Mouse (Mus musculus) naive thymus-derived CD4-positive, alpha-beta T cell, adult 2 months (primary cell): ENCODE results near the gene Tcap.

Source experiments
- DNase-seq: peaks from one replicate; pipeline ENCODE4 v3.0.0-alpha.2; 2011; ENCODE audit warnings: low read depth

The Tcap gene

DNA sequence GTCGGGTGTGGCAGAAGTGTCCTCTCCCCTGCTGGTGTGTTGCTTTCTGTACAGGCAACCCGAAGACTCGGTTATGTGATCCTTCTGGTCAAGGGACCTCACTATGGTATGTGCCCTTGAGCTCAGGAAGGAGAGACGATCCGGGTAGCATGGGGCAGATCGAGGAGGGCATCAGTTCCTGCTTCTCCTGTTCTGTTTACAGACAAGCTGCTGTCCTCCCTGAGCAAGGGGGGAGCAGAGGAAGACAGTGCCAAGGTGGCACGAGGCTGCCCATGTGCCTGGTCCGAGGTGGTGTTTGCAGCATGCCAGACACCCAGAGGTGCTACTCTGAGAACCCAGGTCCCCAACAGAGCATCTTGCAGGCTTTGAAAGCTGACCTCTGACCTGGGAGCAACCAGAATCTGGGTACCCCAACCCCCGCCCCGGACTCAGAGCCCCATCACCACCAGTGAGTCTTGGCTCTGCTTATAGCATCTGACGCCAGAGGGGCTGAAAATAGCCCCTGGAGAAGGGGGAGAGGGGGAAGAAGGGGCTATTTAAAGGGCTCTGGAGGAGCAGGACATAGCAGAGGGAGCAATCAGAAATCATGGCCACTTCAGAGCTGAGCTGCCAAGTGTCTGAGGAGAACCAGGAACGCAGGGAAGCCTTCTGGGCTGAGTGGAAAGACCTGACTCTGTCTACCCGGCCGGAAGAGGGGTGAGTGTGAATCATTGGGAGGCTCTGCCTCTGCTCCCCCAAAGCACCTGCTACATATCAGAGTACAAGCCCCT, at the start of gene Tcap:
Gene Tcap (plus strand): TSS at position 551 of the 770 bp plus-strand sequence.
- no peak for DNase-seq

DNA sequence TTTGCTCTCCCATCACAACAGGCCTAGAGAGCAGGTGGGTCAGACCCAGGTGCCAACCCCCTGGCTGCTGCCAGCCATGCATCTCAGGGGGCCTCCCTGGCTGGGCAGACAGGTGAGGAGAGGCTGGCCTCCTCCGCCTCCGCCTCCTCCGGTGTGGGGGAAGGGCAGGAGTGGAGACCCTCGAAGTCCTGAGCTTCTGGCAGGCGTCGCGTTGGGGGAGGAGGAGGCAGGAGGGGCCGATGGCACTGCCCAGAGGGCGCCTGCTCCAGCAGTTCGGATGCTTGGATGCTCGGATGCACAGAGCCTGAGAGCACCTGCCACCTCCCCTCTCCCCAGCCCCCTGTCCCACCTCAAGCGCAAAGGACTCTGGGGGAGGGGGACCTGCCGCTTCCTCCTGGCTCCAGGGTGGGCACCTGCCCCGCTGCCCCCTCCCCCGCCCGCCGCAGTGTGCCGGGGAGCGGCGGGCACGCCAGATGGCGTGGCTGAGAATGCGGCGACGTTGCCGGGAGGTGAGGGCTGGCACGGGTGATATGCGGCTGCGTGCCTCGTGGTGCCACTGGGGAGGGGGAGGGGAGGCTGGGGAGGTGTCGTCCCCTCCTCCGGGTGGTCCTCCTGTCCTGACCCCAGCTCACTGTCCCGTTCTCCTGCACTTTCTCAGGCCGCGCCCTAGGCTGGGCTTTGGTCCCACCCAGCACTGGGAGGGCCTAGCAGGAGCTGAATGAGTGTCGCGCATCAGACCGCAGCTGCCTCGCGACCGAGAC, 49.5 kb upstream of the Tcap start:
- no peak for DNase-seq

DNA sequence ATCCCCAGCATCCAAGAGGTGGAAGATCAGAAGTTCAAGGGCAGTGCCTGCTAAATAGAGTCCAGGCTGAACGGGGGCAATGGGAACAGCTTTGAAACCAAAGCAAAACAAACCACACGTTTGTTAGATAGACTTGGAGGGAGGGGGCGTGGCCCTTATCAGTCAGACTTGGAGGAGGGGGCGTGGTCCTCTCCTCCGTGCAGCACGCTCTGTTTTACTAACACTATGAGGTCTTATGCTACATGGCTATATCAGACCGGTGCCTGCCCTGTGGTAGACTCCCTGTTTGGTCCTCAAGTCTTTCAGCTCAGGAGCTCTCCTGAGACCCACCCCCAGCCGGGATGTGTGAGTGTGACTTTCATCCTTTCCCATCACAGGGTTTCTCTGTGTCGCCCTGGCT, 48.4 kb upstream of the Tcap start:
- no peak for DNase-seq

DNA sequence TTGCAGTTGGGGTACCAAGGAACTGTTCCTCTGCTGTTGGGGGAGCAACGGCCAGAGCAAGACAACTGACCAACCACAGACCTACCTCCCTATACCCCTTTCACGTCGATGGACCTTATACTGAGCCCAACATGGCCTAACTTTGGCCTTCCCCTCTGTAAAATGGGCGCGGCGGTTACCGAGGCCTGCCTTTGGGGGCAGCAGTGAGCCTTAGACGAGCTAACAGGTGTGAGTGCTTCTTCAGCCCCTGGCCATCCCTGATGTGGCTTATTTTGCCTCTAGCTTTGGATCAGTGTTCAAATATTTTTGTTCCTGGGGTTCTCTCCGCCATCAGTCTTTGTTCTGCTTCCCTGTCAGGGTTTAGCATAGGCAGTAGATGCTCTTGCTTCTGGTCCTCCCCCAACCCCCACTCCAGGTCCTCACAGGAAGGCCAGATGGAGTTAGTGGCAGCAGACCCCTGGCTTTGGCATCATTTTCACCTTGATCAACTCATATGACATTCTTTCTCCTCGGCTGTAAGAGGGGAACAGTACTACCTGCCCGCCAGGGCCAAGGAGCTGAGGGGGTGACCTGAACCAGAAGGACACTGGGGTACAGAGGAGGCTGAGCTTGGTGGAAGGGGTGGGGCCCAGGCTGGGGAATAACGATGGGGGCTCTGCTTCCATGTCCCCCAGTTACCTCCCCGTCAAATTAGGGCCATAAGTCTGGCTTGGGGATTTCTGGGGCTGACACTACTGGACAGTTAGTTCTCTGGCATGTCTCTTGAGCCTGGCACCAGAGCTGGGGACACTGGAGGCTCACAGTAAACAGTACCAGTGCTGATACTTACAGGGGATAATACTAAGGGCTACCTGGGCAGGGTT, 47.1 kb upstream of the Tcap start:
- DNase-seq: peak; percentile 52

DNA sequence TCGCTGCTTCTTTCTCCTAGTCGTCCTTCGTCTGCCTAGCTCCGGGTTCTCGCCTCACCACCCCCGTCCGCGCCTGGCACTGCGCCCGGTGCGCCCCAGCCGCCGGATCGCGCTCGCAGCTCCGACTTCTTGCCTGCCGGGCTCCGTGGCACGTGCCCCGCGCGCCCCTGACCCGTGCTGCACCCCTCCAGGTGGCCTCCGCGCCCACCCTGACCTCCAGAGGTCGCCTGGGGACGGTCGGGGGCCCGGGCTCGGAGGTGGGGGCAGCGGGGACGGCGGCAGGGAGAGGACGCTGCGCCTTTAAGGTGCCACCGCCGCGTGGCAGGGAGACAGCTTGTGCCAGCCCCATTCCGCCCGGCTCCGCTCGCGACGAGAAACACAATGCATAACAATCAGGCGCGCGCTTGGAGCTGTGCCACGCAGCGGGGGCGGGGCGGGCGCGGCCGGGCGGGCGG, 45.1 kb upstream of the Tcap start:
- DNase-seq: no peak

DNA sequence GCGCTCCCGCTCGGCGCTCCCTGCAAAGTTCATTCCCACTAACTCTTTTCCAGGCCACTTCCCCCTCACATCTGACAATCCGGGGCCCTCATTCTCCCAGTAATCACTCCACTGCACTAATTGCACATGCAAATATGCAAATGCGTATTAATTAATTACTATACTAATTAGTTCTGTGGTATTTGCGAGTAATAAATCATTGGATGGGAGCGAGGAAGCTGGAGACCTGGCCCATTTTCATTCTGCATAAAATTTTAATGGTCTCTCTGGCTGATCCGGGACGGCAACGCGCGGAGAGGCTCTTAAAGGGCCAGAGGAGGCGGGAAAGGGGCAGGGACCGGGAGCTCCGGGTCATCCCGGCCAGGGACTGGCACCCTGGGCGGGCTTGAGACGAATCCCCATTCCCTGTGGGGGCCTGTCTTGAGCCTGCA, 44.5 kb upstream of the Tcap start:
- no peak for DNase-seq

DNA sequence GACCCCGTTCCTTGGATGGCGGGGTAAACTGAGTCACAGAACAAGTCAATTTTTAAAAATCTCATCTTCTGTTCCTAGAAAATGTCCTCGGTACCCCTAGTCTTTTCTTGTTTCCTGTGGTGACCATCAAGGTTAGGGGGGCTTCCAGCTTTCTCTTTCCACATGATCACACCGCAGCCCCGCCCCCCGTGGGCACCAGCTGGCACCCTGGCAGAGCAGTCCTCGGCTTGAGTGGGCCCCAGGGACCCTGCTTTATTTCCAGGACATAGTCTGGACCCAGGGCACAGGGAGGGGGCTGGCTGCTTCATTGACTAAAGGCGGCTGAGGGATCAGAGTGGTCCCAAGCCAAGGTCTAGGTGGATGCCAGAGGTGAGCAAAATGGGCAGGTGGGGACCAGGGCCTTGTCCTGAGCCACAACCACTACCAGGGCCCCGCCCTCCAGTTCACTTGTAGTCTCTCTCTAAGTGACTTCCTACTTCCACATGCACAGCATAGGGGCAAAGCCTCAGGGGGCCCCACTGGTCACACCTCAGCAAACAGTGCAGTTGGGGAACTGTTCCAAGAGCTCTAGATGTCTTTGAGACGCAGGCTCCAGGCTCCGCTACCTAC, 43.8 kb upstream of the Tcap start:
- DNase-seq: no peak

DNA sequence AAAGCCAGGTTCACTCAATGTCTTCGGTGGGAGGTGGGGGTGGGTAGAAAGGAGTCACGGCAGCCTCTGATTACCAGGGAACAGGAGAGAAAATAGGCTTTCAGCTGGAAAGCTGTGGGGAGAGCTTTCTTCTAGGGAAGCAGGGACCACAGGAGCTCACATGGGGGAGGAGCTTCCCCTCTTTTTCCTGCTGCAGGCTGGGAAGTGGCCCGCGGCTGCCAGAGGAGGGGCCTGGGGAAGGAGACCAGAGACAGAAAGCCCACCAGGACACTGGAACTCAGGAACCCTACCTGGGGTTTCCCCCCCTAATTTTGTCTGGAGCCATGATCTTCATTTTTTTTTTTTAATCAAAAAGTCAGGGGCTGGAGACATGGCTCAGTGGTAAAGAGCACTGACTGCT, 43.0 kb upstream of the Tcap start:
- no peak for DNase-seq

DNA sequence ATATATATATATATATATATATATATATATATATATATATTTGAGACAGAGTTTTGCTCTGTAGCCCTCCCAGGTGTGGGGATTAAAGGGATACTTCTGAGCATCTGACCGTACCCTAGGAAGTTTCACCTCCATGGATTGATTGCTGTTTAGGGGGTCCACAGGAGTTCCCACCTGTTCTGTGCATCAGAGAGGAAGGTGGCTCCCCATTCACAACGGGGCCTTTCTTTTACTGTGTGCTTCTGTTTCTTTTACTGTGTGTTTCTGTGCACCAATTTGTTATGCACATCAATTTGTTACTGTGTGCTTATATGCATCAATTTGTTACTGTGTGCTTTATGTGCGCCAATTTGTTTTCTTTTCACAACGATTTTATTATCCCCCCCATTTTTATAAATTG, 42.4 kb upstream of the Tcap start:
- no peak for DNase-seq

DNA sequence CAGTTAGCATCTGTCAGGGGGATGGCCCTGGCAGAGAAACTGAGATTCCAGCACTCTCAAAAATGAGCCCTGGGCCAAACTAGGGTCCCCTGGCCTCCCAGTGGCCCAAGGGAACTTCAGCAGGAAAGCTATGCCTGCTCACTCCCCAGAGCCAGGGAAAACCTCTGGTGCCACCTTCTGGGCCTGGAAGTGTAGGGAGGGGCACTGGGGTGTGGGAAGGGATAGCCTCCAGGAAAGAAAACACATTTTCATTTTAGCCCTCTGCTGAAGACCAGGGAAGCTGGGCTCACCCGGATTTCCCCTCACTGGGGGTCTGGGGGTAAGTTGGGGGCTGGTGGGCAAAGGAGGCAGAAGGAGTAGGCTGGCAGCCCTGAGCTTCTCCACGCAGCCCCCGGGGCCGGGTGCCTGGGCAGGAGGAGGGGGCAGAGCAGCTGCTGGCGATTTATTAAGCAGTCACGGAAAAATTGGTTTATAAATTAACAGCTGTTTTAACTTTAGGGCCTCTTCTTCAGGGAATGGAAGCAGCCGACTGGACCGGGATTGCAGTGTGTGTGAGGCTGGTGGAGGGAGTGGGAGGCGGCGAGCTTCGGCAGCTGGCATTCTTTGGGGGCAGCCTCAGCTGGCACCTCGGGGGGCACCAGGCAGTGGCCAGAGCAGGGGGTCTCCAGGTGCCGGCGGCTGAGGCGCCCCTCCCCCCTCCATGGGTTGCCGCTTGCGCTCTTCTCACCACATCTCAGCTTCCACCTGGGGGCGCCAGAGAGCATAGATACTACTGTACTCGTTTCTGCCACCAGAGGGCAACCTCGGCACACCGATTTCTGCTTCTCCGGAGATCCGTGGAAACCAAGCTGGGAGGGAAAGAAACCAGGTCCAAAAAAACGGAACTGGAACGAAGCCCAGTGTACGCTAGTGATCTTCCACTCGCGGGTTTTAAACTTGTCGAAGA, 41.3 kb upstream of the Tcap start:
- DNase-seq: peak; percentile 96

DNA sequence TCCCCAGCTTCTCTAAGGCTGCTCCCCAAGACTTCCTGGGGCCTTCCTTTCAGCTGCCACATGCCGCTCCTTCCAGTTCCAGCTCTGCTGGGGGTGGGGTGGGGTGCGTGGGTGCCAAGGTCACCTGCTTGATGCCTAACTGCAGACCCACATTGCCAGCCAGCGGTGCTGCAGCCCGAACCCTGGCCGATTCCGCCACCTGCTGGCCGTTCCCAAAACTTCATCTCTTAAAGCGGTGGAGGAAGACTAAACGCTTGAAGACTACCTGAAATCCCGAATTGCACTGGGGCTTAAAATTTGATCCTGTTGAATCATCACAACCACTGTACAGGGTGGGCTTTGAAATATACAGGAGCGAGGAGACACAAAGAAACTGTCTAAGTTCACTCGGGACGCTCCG, 38.4 kb upstream of the Tcap start:
- peak; percentile 83 for DNase-seq

DNA sequence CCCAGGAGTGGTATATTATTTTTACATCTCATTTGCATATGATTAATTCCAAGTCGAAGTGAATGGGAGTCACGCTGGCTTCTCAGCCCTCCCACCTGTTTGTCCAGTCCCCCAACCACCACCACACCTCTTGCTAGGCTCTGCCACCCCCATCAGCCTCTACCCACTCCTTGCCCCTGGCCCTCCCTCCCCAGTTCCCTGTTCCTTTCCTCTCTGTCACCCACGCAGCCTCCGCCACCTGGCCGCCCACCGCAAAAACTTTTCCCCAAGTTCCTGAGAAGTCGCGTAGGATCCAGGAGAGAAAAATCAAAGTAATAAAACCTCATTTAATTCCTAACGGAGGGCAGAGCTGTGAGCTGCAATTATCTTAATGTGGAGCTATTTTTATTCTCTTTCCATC, 37.4 kb upstream of the Tcap start:
- DNase-seq: no peak

DNA sequence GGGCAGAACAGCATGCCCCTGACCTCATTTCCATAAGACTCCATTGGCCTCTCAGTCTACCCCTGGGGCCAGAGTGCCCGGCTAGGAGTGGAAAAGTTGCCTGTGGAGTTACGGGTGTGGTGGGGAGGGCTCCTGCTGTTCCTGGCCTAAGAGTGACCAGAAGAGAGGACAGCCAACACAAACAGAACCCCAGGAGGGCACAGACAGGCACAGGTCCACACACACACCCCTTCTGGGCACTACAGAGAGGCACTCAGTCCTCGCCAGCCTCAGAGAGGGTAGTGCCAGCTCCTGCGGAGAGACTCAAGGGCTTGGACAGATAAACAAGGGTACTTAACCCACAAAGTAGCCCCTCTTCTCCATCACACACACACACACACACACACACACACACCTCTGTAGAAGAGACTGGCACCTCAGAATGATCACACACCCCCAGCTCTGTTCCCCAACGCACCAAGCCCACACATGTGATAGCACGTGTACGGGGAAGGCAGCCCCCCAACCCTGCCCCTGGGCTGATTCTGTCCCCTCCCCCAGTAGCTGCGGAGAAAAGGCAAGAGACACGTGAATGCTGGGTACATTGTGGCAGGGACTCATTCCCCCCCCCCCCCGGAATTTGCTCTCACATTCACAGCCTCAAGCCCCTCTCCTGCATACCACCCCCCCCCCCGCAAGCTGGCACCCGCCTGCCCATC, 36.1 kb upstream of the Tcap start:
- DNase-seq: no peak

DNA sequence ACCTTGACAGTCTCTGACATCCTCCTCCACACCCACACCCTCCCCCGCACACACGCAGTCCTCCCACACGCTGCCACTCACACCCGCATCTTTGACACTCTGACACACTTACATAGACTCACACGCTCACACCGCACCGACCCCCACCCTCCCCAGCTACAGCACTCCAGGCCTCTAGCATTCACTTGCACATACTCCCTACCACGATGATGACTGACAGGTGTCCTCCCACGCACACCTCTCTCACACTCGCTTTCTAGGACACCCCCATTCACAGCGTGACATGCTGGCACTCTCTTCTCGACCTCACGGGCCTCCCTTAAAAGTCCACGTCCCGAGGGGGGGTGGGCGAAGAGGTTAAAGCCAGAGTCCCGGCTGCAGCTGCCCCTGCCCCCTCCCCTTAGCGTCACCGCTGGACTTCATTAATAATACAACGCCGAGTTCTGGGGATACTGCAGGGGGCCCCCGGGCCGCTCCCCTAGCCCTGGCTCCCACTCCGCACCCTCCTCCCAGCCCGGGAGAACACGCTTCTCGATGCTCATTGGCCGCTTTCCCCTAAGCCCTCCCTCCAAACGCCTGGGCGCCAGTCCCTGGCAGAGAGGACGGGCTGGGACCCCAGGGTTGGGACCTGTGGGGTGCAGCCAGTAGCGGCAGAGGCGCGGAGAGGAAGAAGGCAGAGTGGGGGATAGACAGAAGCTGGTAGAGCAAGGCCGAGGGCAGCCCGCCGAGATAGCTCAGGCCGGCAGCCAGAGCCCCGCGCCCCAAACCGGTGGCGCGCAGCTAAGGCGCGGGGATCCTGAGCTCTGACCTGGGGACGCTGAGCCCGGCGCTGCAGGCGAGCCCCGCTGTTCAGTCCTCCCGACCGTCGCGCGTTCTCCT, 35.3 kb upstream of the Tcap start, which contains the start of gene Ppp1r1b:
Gene Ppp1r1b (plus strand): TSS at position 322 of the 879 bp plus-strand sequence.
- DNase-seq: peak; percentile 58

DNA sequence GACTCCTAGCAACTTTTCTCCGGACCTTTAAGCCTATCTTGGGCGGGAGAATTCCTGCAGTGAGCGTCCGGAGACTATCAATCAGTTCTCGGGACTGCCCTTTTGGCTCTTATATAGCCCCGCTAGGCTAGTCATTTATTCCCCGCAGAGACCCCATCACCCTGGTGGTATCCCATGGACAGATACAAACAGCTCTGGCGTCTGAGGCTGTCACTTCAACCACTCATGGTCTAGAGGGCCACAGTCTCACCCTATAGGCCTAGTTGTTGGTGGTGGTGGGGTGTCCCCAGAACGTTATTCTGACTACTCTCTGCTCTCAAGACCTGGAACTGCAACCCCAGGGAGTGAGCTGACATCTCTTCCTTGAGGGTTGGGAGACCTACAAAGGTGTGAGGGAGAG, 34.3 kb upstream of the Tcap start:
- no peak for DNase-seq

DNA sequence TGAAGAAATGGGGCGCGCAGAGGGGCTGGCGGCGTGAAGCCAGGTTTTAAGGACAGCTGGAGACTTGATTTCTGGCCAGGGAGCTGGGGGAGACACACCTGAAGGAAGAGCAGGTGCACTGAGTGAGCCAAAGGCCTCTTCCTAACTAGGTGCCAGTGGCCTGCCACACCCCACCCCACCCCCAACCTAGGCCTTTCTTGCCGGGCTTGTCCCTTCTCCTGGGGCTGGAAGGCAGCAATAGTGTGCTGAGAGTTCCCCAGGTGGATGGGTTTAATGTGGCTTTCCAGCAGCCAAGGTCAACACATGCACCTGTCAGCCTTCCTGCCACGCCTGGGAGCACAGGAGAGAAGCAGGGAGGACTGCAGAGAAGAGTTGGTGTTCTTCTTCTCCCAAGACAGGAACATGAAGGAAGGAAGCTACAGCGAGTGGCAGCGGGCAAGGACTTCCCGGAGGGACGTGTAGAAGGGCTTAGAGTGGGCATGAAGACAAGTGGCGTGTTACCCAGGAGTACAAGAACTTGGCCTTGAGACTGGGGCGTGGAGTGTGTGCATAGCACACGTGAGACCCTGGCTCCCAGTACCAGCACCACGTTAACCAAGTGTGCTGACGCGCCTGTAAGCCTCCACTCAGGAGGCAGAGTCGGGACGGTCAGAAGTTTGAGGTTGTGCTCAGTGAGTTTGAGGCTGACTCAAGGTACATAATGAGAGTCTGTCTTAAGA, 31.2 kb upstream of the Tcap start:
- no peak for DNase-seq

DNA sequence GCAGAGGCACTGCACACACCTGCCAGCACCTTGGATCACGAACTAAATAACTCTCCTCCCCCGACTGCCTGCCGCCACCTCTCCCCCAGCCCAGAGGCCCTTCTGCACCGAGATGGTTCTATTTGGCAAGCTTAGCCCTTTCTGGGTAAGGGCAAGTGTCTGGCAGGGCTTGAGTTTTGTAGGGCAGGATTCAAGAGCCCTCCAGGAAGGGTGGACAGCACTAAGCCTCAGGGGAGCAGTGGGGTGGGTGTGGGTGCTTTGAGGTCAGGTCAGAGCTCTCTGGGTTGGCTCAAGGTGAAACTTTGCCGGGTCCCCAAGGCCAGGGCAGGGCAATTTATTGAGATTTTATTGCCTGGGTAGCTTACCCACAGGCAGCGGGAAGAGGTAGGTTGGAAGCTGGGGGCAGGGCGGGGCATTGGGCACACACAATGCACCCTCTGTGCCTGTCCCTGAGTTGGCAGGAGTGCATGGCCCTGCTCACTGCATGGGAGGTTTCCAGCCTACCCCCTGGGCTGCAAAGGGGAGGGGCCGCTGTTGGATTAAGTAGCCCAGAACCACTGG, 29.9 kb upstream of the Tcap start:
- DNase-seq: no peak

DNA sequence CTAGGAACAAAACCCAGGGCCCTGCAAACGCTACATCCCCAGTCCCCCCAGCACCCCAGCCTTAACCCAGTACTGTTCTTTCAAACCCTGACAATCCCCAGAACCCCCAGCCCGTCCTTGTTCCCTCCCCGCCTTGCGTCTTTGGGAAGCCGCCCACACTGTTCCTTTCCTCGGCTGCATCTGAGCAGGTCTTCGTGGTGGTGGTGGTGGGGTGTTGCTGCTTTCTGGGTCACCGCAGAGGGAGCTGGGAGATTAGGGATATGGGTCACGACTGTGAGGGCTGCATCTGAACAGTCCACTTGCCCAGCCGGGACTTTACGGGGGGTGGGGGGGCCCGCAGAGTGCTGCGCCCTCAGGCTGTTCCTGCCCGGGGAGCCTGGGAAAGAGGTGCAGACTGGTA, 29.2 kb upstream of the Tcap start:
- no peak for DNase-seq
